Mouse (Mus musculus) kidney, embryonic 14.5 days (tissue): ENCODE results near the gene Tnni1. TPM values are rescaled to one million over a fixed set of nuclear protein-coding genes. Genes with fewer than 3 reads are reported as not detected.

Experiments
- ATAC-seq: fragments of 200-750 bp; cut with Nextera tagmentation; 2 replicates; pipeline ENCODE4 v1.8.0; 2017; ENCODE audit warnings: moderate number of reproducible peaks, mild to moderate bottlenecking, moderate TSS enrichment, moderate library complexity; ENCODE audit not compliant: low FRiP score, low TSS enrichment
- H3K27ac ChIP-seq: fragments of 300-500 bp; sonication (generic); 2 replicates; pipeline ENCODE4 v1.5.1; 2014; ENCODE audit warnings: low read depth, mild to moderate bottlenecking, low read length, moderate library complexity, mixed read lengths
- H3K27me3 ChIP-seq: fragments of 300-500 bp; sonication (generic); 2 replicates; pipeline ENCODE4 v1.6.1; 2014; ENCODE audit warnings: mild to moderate bottlenecking, low read length; ENCODE audit not compliant: control insufficient read depth, insufficient read depth
- H3K36me3 ChIP-seq: fragments of 300-500 bp; sonication (generic); 2 replicates; pipeline ENCODE4 v1.6.1; 2014; ENCODE audit warnings: low read length, mixed read lengths; ENCODE audit not compliant: control insufficient read depth, insufficient read depth
- H3K4me1 ChIP-seq: fragments of 300-500 bp; sonication (generic); 2 replicates; pipeline ENCODE4 v1.6.1; 2014; ENCODE audit warnings: low read length, mixed read lengths; ENCODE audit not compliant: control insufficient read depth, insufficient read depth
- H3K4me2 ChIP-seq: fragments of 300-500 bp; sonication (generic); replicated peaks from 2 replicates; pipeline ENCODE4 v1.6.1; 2014; ENCODE audit warnings: low read depth, mild to moderate bottlenecking, low read length
- H3K4me3 ChIP-seq: fragments of 300-500 bp; sonication (generic); 2 replicates; pipeline ENCODE4 v1.5.1; 2014; ENCODE audit warnings: mild to moderate bottlenecking, low read length
- H3K9ac ChIP-seq: fragments of 300-500 bp; sonication (generic); 2 replicates; pipeline ENCODE4 v1.6.1; 2014; ENCODE audit warnings: low read depth, mild to moderate bottlenecking, low read length, moderate library complexity
- H3K9me3 ChIP-seq: fragments of 300-500 bp; sonication (generic); 2 replicates; pipeline ENCODE4 v1.6.1; 2016; ENCODE audit warnings: low read length; ENCODE audit not compliant: control insufficient read depth
- WGBS: fragments of 180-500 bp; shearing (Covaris S2); extraction: QIAGEN DNeasy Blood & Tissue Kit; methylation state at CpG from one replicate; pipeline ENCODE4 v1.1.7; 2014; 5-methylcytosine and 5-hydroxymethylcytosine counted together
- polyA plus RNA-seq: library from polyadenylated mRNA; unstranded; fragments of >200 nt; fragmentation: Nextera tagmentation; extraction: Ambion mirVana; gene quantifications from 2 replicates; pipeline ENCODE4 v1.2.1, GENCODE M21; 2014

Tnni1 gene
- polyA plus RNA-seq, 1 experiment from 2014 or later: 18.3 TPM

DNA sequence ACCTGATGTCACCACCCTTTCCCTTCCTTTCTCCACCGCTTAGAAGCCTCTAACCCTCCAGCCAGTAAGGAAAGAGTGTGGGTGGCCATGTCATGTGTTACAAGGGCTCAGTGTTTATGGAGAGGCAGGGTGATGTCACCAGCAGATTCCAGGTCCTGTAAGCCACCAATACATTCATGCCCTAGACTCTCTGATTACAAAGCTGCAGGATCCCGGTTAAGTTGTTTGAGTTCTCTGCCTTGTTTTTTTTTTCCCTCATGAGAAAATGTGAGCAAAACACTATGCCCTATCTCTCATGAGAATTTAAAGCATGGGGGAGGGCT lies 15.1 kb upstream of the Tnni1 start:
- Histone ChIP-seq H3K4me2 (no peak overlapping the region), H3K4me1 (peaks cover 43% of the 10 kb centered on the region), H3K36me3 (peaks cover 7% of the 10 kb centered on the region; the same call in 1 of the 2 replicates), H3K9me3 (no peaks in the 10 kb centered on the region), H3K9ac (no peak overlapping the region), H3K4me3 (no peak overlapping the region), H3K27ac (peak overlapping the region; percentile 56; the same call in 1 of the 2 replicates), H3K27me3 (no peaks in the 10 kb centered on the region)
- no peak for ATAC-seq
- 41% methylated on average over 2 of the region's 2 CpGs for WGBS

GRCm38 (mm10) chr1:135765645-135766591 lies 13.3 kb upstream of the Tnni1 start, which contains the start of gene Phlda3:
Phlda3 (plus strand) TSS chr1:135766119.
- H3K9me3 ChIP-seq: no peaks in the 10 kb centered on the region
- H3K36me3 ChIP-seq: peaks cover 22% of the 10 kb centered on the region; the same call in 1 of the 2 replicates
- peak; percentile 82 for ATAC-seq
- H3K9ac ChIP-seq: peak within 1 kb of the TSS; percentile 95
- peak within 1 kb of the TSS; percentile 82 for H3K4me3 ChIP-seq
- H3K27ac ChIP-seq: peak within 1 kb of the TSS; percentile 94
- peaks cover 54% of the 10 kb centered on the region for H3K4me1 ChIP-seq
- under 1% methylated on average over 83 of the region's 90 CpGs for WGBS
- H3K4me2 ChIP-seq: peak within 1 kb of the TSS; percentile 77
- H3K27me3 ChIP-seq: no peaks in the 10 kb centered on the region

GRCm38 (mm10) chr1:135766592-135767306 lies 12.5 kb upstream of the Tnni1 start:
- peaks cover 22% of the 10 kb centered on the region; the same call in 1 of the 2 replicates for H3K36me3 ChIP-seq
- 9% methylated on average over 30 of the region's 30 CpGs for WGBS

GRCm38 (mm10) chr1:135767324-135767890 lies 11.8 kb upstream of the Tnni1 start:
- Histone ChIP-seq H3K9ac (peak overlapping the region; percentile 95), H3K9me3 (no peaks in the 10 kb centered on the region), H3K4me2 (peak overlapping the region; percentile 77), H3K4me1 (peaks cover 62% of the 10 kb centered on the region), H3K27ac (peak overlapping the region; percentile 94; the same call in 1 of the 2 replicates), H3K4me3 (peak overlapping the region; percentile 82), H3K36me3 (peaks cover 22% of the 10 kb centered on the region; the same call in 1 of the 2 replicates), H3K27me3 (no peaks in the 10 kb centered on the region)
- WGBS: 46% methylated on average over 4 of the region's 4 CpGs
- no peak for ATAC-seq

More at GRCm38 (mm10) chr1:135766592-135767306, 12.5 kb upstream of the Tnni1 start:
- Histone ChIP-seq H3K4me1 (peaks cover 62% of the 10 kb centered on the region), H3K27me3 (no peaks in the 10 kb centered on the region), H3K9ac (peak overlapping the region; percentile 95), H3K4me2 (peak overlapping the region; percentile 77), H3K27ac (peak overlapping the region; percentile 94; the same call in 1 of the 2 replicates), H3K9me3 (no peaks in the 10 kb centered on the region), H3K4me3 (peak overlapping the region; percentile 82)
- ATAC-seq: peak; percentile 16; the same call in 1 of the 2 replicates

- no peak overlapping the region for H3K9ac ChIP-seq
- H3K36me3 ChIP-seq: peaks cover 22% of the 10 kb centered on the region; the same call in 1 of the 2 replicates
- H3K27me3 ChIP-seq: no peaks in the 10 kb centered on the region
- no peaks in the 10 kb centered on the region for H3K9me3 ChIP-seq
- peak overlapping the region; percentile 82; the same call in 1 of the 2 replicates for H3K4me3 ChIP-seq
- peaks cover 62% of the 10 kb centered on the region for H3K4me1 ChIP-seq
- peak overlapping the region; percentile 77 for H3K4me2 ChIP-seq
- no peak overlapping the region for H3K27ac ChIP-seq
- ATAC-seq: no peak
- WGBS: 92% methylated on average over 2 of the region's 2 CpGs
These were observed 10.8 kb upstream of the Tnni1 start for GRCm38 (mm10) chr1:135768400-135768799.

GRCm38 (mm10) chr1:135770237-135770636 lies 9.0 kb upstream of the Tnni1 start:
- no peaks in the 10 kb centered on the region for H3K9me3 ChIP-seq
- H3K4me2 ChIP-seq: no peak overlapping the region
- H3K27ac ChIP-seq: no peak overlapping the region
- H3K4me1 ChIP-seq: peaks cover 48% of the 10 kb centered on the region
- WGBS: 59% methylated on average over 7 of the region's 7 CpGs
- no peak overlapping the region for H3K9ac ChIP-seq
- peaks cover 22% of the 10 kb centered on the region; the same call in 1 of the 2 replicates for H3K36me3 ChIP-seq
- no peak overlapping the region for H3K4me3 ChIP-seq
- H3K27me3 ChIP-seq: no peaks in the 10 kb centered on the region
- ATAC-seq: no peak

DNA sequence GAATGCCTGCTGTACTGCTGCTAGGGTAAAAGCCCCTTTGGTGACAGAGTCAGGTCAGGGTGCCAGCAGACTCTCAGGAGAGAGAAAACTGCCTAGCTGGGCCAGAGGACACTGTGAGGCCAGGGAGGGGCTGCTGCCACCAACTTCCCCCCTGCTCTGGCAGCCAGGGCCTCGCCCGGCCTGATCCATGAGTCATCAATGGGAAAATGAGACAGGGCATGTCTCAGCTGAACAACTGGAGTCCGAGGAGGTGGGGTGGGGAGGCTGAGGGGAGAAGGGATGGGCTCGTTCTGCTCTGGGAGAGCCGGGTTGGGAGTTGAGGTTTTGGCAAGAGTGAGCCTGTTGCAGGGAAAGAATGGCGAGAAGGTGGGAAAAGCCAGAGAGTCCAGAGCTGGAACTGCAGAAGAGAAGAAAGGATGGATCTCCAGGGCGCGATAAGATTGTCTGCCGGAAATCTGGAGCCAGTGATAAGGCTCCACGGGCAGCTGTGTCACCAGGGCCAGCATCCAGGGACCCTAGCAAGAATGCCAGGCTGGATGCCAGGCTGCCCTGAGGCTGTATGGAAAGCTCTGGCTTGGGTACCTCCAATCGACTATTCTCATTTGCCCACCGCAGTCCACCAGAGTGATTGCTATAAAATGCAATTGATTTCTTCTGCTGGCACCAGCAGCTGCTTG lies 8.2 kb upstream of the Tnni1 start:
- WGBS: 52% methylated on average over 12 of the region's 12 CpGs
- Histone ChIP-seq H3K27ac (no peak overlapping the region; the same call in 1 of the 2 replicates), H3K9me3 (no peaks in the 10 kb centered on the region), H3K4me3 (no peak overlapping the region), H3K9ac (no peak overlapping the region; the same call in 1 of the 2 replicates), H3K4me2 (no peak overlapping the region), H3K27me3 (no peaks in the 10 kb centered on the region), H3K4me1 (peaks cover 44% of the 10 kb centered on the region), H3K36me3 (peaks cover 22% of the 10 kb centered on the region; the same call in 1 of the 2 replicates)
- no peak for ATAC-seq

- H3K36me3 ChIP-seq: peaks cover 22% of the 10 kb centered on the region; the same call in 1 of the 2 replicates
- H3K27ac ChIP-seq: no peak overlapping the region
- H3K9ac ChIP-seq: no peak overlapping the region
- ATAC-seq: no peak
- no peaks in the 10 kb centered on the region for H3K27me3 ChIP-seq
- no peaks in the 10 kb centered on the region for H3K9me3 ChIP-seq
- H3K4me3 ChIP-seq: no peak overlapping the region
- peaks cover 50% of the 10 kb centered on the region for H3K4me1 ChIP-seq
- 50% methylated on average over 8 of the region's 8 CpGs for WGBS
- H3K4me2 ChIP-seq: no peak overlapping the region
These were observed 7.7 kb upstream of the Tnni1 start for GRCm38 (mm10) chr1:135771573-135771970.
